Mouse (Mus musculus) spleen, postnatal 10 days (tissue): Measurements from ENCODE around the gene Atp1b2.

Source experiments
- DNase-seq, 2 experiments: peaks; one replicate each; pipeline ENCODE4 v3.0.0; 2021 to 2022; ENCODE audit warnings: low spot score in 2 of 2

Gene Atp1b2

GRCm38 (mm10) chr11:69580572-69581146 lies 25.1 kb downstream of the Atp1b2 start:
- DNase-seq = peak in 1 of 2 experiments; percentile 46

GRCm38 (mm10) chr11:69580091-69580514 lies 25.6 kb downstream of the Atp1b2 start, which contains the start of the genes Wrap53 and Trp53:
Gene Wrap53, minus strand, starts transcription at chr11:69580255.
Gene Trp53, plus strand, starts transcription at chr11:69580359.
- peak; percentile 84 to 94 for DNase-seq

DNA sequence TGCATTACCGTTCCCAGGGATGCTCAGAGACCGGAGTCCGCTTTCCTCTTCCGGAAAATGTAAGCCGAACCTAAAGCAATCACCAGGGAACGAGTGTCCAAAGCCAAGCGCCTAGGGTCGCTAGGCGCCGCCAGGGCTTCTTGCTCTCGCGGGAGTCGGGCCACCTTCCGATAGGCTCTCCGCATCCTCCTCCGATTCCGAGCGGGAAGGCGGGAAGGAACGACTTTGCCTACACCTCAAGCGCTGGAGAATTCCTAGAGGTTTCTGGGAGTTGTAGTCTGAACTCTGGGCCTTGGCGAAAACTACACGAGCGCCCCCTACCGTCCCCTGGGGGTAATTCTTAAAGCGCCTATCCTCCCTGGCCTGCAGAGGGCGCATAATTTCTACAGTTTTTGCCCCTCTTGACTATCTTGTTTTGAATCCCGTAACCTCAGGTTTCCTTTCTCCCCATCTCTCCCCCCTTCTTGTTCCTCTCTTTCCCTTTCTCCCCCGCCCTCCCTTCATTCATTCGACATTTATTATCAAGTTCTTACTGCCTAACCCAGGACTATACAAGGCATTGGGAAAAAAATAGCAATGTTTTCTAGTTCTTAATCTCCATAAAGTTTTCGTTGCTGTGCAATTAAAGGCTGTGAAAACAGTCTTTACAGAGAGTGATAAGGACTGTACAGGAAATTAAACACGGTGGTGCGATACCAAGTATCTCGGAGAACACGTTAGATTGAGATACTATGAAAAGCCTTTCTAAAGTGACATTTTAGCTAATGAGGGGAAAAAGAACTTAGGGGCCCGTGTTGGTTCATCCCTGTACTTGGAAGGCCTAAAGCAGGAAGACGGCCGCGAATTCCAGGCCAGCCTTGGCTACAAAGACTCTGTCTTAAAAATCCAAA lies 26.4 kb downstream of the Atp1b2 start:
- peak; percentile 97 to 99 for DNase-seq

DNA sequence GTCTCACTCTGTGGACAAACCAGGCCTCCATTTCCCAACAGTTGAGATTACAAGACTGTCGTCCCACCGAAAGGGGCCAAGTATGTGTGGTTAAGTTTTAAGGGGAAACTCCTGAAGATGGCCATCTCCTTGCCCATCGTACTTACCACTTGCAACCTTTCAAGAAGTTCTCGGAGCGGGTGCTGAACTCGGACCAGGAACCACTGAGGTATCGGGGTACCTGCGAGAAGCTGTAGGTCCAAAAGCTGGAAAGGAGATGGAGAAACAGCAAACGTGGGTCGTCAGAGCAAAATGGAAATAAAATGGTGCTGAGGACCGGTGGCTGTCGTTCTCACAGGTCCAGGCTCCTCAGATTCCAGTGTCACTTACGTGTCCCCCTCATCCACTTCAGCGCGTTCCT lies 27.4 kb downstream of the Atp1b2 start:
- DNase-seq = no peak

DNA sequence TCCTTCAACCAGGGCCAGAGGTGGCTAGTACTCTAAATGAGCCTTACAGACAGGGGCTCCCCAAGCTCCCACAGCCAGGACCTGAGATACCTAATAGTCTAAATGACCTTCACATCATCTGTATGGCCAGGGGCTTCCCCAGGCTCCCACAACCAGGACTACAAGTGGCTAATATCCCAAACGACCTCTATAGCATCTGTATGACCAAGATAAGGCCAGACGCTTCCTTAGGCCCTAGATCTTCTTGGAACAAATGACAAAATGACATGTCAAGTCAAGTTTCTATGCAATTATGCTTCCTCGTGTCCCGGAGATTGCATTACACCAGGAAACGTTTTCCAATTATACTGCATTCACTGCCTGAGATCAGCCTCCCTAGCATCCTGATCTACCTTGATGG lies 29.4 kb downstream of the Atp1b2 start:
- no peak for DNase-seq

- DNase-seq = peak in 1 of 2 experiments; percentile 49
These were observed 30.5 kb downstream of the Atp1b2 start for GRCm38 (mm10) chr11:69575220-69575619.

DNA sequence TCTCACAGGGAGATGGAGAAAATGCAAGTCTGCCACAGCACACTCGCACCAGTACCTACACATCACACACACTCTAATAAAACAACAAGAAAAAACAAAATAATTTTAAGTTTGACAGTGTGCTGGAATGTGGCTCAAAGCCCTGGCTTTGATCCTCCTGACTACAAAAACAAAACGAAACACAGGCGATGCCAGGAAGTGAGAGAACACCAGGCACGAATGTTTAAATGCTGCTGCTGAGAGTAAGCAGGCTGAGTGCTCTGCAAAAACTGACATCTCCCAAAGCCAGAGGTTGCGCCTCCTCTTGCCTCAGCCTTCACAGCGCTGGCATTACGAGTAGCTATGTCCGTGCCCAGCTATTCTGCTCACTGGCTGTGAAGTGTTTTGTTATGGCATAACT lies 40.6 kb downstream of the Atp1b2 start:
- DNase-seq = no peak

- DNase-seq = no peak
These were observed 41.4 kb downstream of the Atp1b2 start for GRCm38 (mm10) chr11:69564391-69564790.

DNA sequence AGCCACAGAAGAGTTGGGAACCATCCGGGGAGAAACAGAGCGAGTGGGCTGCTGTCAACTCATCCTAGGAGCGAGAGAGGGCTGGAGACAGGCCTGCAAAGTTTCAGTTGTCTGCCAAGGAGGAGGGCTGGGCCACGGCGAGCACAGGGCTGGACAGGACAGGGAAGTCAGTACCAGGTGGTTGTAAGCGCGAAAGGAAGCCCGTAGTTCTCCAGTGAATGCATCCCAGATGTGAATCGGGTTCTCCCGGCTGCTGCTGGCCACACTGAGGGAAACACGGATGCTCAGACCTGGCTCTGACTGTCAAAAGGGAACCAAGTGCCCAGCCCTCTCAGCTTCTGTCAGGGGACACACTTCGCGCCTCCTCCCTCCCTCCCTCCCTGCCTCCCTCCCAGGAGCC lies 42.4 kb downstream of the Atp1b2 start:
- no peak for DNase-seq

- DNase-seq = no peak
These were observed 44.6 kb downstream of the Atp1b2 start for GRCm38 (mm10) chr11:69560896-69561854.

GRCm38 (mm10) chr11:69559851-69560765 lies 45.6 kb downstream of the Atp1b2 start, which contains the start of gene Efnb3:
Gene Efnb3, minus strand, starts transcription at chr11:69560205.
- DNase-seq = no peak

- DNase-seq = no peak
These were observed 46.6 kb downstream of the Atp1b2 start for GRCm38 (mm10) chr11:69559183-69559582.

GRCm38 (mm10) chr11:69558756-69559155 lies 47.0 kb downstream of the Atp1b2 start:
- no peak for DNase-seq

DNA sequence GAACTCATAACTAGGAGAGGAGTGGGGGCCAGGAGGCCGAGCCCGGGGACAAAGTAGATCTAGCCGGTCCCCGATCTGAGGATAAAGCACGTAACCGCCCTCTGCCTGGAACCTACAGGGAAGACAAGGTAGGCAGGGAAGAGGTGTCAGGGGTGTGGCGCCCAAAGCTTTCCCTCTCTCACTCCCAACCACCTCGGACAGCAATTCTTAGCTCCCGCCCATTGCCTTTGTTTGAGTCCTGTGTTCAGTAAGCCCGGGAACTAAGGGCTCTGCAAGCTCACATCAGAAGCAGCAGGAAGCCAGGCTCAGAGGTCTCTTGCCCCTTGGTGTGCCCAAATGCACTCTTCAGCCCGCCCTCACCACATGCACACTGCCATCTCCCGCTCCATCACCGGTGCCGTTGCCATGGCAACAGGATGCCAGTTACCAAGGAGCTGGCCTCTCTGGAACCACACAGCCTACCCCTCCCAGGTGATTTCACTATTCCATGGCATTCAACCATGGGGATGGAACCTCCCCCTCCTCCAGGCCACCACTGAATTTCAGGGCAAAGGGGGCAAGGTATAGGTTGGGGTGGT lies 48.3 kb downstream of the Atp1b2 start:
- DNase-seq = no peak

DNA sequence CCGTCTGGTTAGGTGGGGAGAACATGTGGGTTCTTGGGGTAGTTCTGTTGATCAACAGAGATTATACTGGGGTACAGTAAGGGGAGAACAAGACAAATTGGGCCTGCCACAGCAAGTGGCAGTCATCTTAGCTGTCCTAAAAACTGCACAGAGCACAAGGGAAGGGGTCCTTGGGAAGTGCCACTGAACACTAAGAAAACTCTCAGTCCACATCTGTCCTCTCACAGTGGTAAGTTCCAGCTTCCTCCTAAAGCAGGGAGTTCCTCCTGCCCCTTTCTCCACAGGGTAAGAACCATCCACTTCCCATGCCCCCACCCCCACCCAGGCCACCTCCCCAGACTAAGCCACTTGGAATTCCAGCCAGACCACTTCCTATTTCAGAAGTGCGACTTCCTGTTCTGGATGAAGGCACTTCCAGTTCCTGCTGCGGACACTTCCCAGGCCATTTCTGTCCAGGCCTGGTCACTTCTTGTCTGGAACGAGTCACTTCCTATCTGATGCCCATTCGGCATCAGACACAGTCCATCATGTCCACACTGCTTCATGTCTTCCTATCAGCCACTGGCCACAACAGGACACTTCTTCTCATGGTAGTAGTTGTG lies 51.1 kb downstream of the Atp1b2 start:
- DNase-seq = no peak

DNA sequence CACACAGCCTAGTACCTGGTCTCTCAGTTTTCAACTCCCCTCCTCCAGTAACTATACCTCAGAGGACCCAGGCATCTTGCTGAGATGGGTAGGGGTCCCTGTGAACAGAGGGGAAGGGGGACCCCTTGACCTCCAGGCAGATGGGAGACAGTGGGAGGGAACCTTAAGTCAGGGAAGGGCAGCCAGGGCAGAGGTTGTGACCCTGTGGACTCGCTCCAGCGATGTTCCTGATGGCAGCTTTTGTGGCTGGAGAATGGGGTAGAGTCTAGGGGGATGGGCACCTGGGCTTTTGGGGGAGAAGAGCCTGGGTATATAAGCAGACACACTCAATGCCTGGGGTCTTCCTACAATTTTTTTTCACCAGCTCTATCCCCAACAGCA lies 52.4 kb downstream of the Atp1b2 start:
- DNase-seq = no peak

GRCm38 (mm10) chr11:69552622-69553340 lies 53.0 kb downstream of the Atp1b2 start:
- no peak for DNase-seq

- DNase-seq = no peak
These were observed 54.4 kb downstream of the Atp1b2 start for GRCm38 (mm10) chr11:69551310-69551709.
